Mouse (Mus musculus) cerebellum, adult 18-20 months (tissue): ENCODE results near the gene Dhrs9.
A peak's percentile ranks its signal among the peaks of the same experiment; 100 is the strongest.

Experiments
- DNase-seq, 2 experiments: peaks; one replicate each; pipeline ENCODE4 v3.0.0; 2021

The Dhrs9 gene

DNA sequence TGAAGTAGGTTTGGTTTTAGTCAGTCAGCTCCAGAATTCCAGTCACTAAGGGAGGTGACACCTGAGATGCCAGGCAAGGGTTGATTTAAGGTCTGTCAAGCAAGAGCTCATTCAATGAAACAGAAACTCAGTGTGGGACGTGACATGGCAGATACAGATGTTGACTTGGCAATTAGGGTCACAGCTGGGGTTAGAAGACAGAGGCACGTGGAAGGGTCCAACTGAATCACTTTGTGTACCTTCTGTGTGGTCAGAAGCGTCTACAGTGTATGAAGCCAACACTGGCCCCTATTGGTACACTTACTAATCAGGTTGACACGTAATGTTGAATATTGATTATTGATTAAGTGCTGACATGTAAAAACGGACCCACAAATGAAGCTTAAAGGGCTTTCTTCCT is 44.6 kb downstream of the Dhrs9 start:
- DNase-seq: no peak

- DNase-seq: no peak
These were observed 45.8 kb downstream of the Dhrs9 start for GRCm38 (mm10) chr2:69426081-69426480.

DNA sequence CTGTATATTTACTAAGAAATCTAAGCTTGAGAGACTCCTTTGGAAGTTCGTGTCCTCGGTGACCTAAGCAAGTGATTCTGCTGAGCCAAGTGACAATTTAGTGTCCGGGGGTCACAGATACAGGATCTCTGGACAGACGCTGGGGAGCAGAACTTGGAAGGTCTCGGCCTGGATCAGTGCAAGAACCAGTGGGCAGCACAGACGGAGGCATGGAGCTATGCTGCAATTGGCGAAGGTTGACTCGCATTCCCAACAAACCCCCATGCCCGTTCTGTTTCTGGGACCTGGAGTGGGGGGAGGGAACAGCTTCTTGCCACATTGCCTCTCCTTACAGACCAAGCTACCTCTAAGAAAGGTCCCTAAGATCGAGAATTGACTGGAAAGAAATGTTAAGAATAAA is 46.9 kb downstream of the Dhrs9 start:
- no peak for DNase-seq

DNA sequence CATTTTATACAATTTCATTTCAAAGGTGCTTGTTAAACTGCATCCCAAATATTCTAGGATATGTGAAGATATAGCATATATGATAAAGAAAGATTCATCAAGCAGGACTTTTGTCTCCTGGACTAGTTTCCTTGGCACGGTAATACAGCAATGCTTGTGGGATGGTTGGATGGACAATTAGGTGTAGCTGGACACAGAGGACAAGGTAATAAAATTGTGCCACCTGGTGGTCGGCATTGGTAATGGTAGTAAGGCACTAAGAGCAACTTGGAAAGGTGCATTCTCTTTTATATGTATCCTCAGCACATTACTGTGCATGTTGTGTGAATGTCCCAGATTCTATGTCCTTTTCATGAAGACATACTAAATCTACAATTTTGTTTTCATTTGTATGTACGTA is 47.9 kb downstream of the Dhrs9 start:
- peak; percentile 73 to 76 for DNase-seq

GRCm38 (mm10) chr2:69441656-69442055 is 61.4 kb downstream of the Dhrs9 start:
- no peak for DNase-seq

GRCm38 (mm10) chr2:69445896-69446472 is 65.7 kb downstream of the Dhrs9 start:
- DNase-seq: no peak

- no peak for DNase-seq
These were observed 68.3 kb downstream of the Dhrs9 start for GRCm38 (mm10) chr2:69448581-69448980.

GRCm38 (mm10) chr2:69451128-69451527 is 70.9 kb downstream of the Dhrs9 start:
- DNase-seq: no peak
